Mouse (Mus musculus) C3H10T1/2 (cell line): Measurements from ENCODE around the gene Olfr342. TPM values are rescaled to one million over a fixed set of nuclear protein-coding genes. Genes with fewer than 3 reads are reported as not detected.

Experiments used
- polyA plus RNA-seq, 2 experiments: library from polyadenylated mRNA; unstranded; fragments of >200 nt; fragmentation: generic; extraction: Trizol; gene quantifications; one replicate each; pipeline ENCODE4 v1.2.1; 2012; ENCODE audit warnings: missing spikeins in 2 of 2

The Olfr342 gene
- polyA plus RNA-seq = not detected

GRCm38 (mm10) chr2:36524698-36525097, at the start of gene Olfr342:
TSS of gene Olfr342 (plus strand) at chr2:36524998.

GRCm38 (mm10) chr2:36482368-36482767, 42.4 kb upstream of the Olfr342 start, which contains the start of gene Olfr341:
TSS of gene Olfr341 (minus strand) at chr2:36482468.

GRCm38 (mm10) chr2:36566362-36566761, 41.6 kb downstream of the Olfr342 start, which contains the start of gene Olfr344:
TSS of gene Olfr344 (plus strand) at chr2:36566662.

Other genes with a start within 250 kb of the Olfr342 start
- gene Olfr338, start 151.5 kb upstream of the Olfr342 start, polyA plus RNA-seq = not detected
- not detected for gene Olfr339, start 106.1 kb upstream of the Olfr342 start, polyA plus RNA-seq
- gene Olfr340, start 72.4 kb upstream of the Olfr342 start, polyA plus RNA-seq = not detected
- gene Olfr341, start 42.5 kb upstream of the Olfr342 start, polyA plus RNA-seq = not detected
- not detected for gene Olfr344, start 41.7 kb downstream of the Olfr342 start, polyA plus RNA-seq
- not detected for gene Olfr345, start 115.0 kb downstream of the Olfr342 start, polyA plus RNA-seq
- gene Olfr346, start 160.8 kb downstream of the Olfr342 start, polyA plus RNA-seq = not detected
- not detected for gene Olfr347, start 206.9 kb downstream of the Olfr342 start, polyA plus RNA-seq